Mouse (Mus musculus) forebrain, embryonic 16.5 days (tissue): ENCODE measurements around the gene Dmrt3. TPM values are rescaled to one million over a fixed set of nuclear protein-coding genes. Genes with fewer than 3 reads are reported as not detected.

ENCODE experiments used
- ATAC-seq: fragments of 200-750 bp; cut with Nextera tagmentation; 2 replicates; pipeline ENCODE4 v1.8.0; 2017; ENCODE audit warnings: mild to moderate bottlenecking, moderate library complexity
- H3K27ac ChIP-seq: fragments of 300-500 bp; sonication (generic); 2 replicates; pipeline ENCODE4 v1.5.1; 2014; ENCODE audit warnings: low read length, control low read depth
- H3K27me3 ChIP-seq: fragments of 300-500 bp; sonication (generic); replicated peaks from 2 replicates; pipeline ENCODE4 v1.6.1; 2014; ENCODE audit warnings: low read length; ENCODE audit not compliant: control insufficient read depth, insufficient read depth
- H3K36me3 ChIP-seq: fragments of 300-500 bp; sonication (generic); 2 replicates; pipeline ENCODE4 v1.6.1; 2014; ENCODE audit not compliant: control insufficient read depth, insufficient read depth
- H3K4me1 ChIP-seq: fragments of 300-500 bp; sonication (generic); replicated peaks from 2 replicates; pipeline ENCODE4 v1.6.1; 2014; ENCODE audit warnings: low read length; ENCODE audit not compliant: control insufficient read depth, insufficient read depth
- H3K4me2 ChIP-seq: fragments of 300-500 bp; sonication (generic); 2 replicates; pipeline ENCODE4 v1.6.1; 2014; ENCODE audit warnings: mild to moderate bottlenecking, low read length, control low read depth
- H3K4me3 ChIP-seq: fragments of 300-500 bp; sonication (generic); replicated peaks from 2 replicates; pipeline ENCODE4 v1.5.1; 2014; ENCODE audit warnings: mild to moderate bottlenecking, low read length, control low read depth
- H3K9ac ChIP-seq: fragments of 300-500 bp; sonication (generic); replicated peaks from 2 replicates; pipeline ENCODE4 v1.6.1; 2014; ENCODE audit warnings: low read depth, low read length, control low read depth
- H3K9me3 ChIP-seq: fragments of 300-500 bp; sonication (generic); 2 replicates; pipeline ENCODE4 v1.6.1; 2016; ENCODE audit warnings: low read length; ENCODE audit not compliant: control insufficient read depth
- WGBS: fragments of 180-500 bp; shearing (Covaris S2); extraction: QIAGEN DNeasy Blood & Tissue Kit; methylation state at CpG from one replicate; pipeline ENCODE4 v1.1.7; 2014; 5-methylcytosine and 5-hydroxymethylcytosine counted together
- polyA plus RNA-seq: library from polyadenylated mRNA; unstranded; fragments of >200 nt; fragmentation: Nextera tagmentation; extraction: Ambion mirVana; gene quantifications from 2 replicates; pipeline ENCODE4 v1.2.1, GENCODE M21; 2015

Dmrt3 gene
- polyA plus RNA-seq, 1 experiment from 2014 or later = 1.7 TPM

GRCm38 (mm10) chr19:25671681-25672080, 61.6 kb downstream of the Dmrt3 start:
- Histone ChIP-seq H3K27me3 (peaks cover 92% of the 10 kb centered on the region), H3K9ac (no peak overlapping the region), H3K4me2 (peak overlapping the region; percentile 65), H3K9me3 (no peaks in the 10 kb centered on the region), H3K27ac (no peak overlapping the region), H3K4me1 (peaks cover 27% of the 10 kb centered on the region), H3K4me3 (peak overlapping the region; percentile 42), H3K36me3 (no peaks in the 10 kb centered on the region)
- WGBS = under 1% methylated on average over 14 of the region's 14 CpGs
- ATAC-seq = no peak

- peaks cover 27% of the 10 kb centered on the region for H3K4me1 ChIP-seq
- H3K4me2 ChIP-seq = peak within 1 kb of the TSS; percentile 72
- WGBS = 1% methylated on average over 44 of the region's 44 CpGs
- no peaks in the 10 kb centered on the region for H3K36me3 ChIP-seq
- H3K9me3 ChIP-seq = no peaks in the 10 kb centered on the region
- H3K9ac ChIP-seq = peak within 1 kb of the TSS; percentile 1; the same call in 1 of the 2 replicates
- no peak within 1 kb of the TSS for H3K27ac ChIP-seq
- ATAC-seq = peak; percentile 99
- H3K27me3 ChIP-seq = peaks cover 88% of the 10 kb centered on the region
- peak within 1 kb of the TSS; percentile 44 for H3K4me3 ChIP-seq
Observed at GRCm38 (mm10) chr19:25672101-25672950, 62.2 kb downstream of the Dmrt3 start, which contains the start of gene Dmrt2. Gene Dmrt2 (plus strand): TSS chr19:25672411.

Other genes with a start within 250 kb of the Dmrt3 start
- gene Dmrt1, start 104.7 kb upstream of the Dmrt3 start, polyA plus RNA-seq = 0.14 TPM in 1 of 2 replicates, not detected in the other
- gene Dmrt2, start 62.1 kb downstream of the Dmrt3 start, polyA plus RNA-seq = 0.86 and 2.1 TPM in 2 replicates